Mouse (Mus musculus) CD4-positive, CD25-positive, alpha-beta regulatory T cell, adult 4 months (primary cell): ENCODE results near the gene Inpp5e. TPM values are rescaled to one million over a fixed set of nuclear protein-coding genes. Genes with fewer than 3 reads are reported as not detected.

ENCODE experiments used
- ATAC-seq: one replicate; pipeline ENCODE4 v1.8.0; 2017
- polyA plus RNA-seq, 2 experiments: library from polyadenylated mRNA; unstranded; fragments of 100-300 nt; shearing (Covaris generic); gene quantifications; one replicate each; pipeline ENCODE4 v1.2.1; 2017

The Inpp5e gene
- polyA plus RNA-seq, 2 experiments from 2014 or later, result 9.7 to 17.9 TPM

- no peak for ATAC-seq
Observed at GRCm38 (mm10) chr2:26360772-26361171, 48.2 kb downstream of the Inpp5e start, which contains the start of gene Card9. Card9 (minus strand) TSS chr2:26360918.

GRCm38 (mm10) chr2:26359983-26360382 is 49.0 kb downstream of the Inpp5e start:
- no peak for ATAC-seq

GRCm38 (mm10) chr2:26358667-26359320 is 50.2 kb downstream of the Inpp5e start:
- ATAC-seq, result no peak

GRCm38 (mm10) chr2:26357484-26357883 is 51.5 kb downstream of the Inpp5e start:
- no peak for ATAC-seq

DNA sequence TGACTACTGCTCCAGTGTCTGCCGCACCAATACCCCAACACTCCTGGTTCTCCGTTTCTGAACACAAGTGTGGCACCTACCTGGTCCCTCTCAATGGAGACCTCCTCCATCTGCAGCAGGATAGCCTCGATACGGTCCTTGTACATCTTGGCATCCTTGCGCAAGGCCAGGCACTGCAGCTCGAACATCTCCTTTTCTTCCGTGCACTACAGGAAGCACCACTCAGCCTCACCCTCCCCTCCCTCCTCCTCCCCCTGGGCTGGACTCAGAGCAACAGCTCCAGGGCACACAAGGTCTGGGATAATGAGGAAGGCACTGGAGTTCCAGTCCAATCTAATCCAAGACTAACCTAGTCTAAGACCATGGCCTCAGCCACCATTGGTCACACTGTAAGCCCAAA is 52.3 kb downstream of the Inpp5e start:
- no peak for ATAC-seq

- ATAC-seq, result no peak
Observed at GRCm38 (mm10) chr2:26356231-26356630, 52.8 kb downstream of the Inpp5e start.

- no peak for ATAC-seq
Observed at GRCm38 (mm10) chr2:26354401-26354800, 54.6 kb downstream of the Inpp5e start.

- no peak for ATAC-seq
Observed at GRCm38 (mm10) chr2:26353066-26353980, 55.7 kb downstream of the Inpp5e start.

- ATAC-seq, result peak; percentile 56
Observed at GRCm38 (mm10) chr2:26352291-26352910, 56.6 kb downstream of the Inpp5e start.

DNA sequence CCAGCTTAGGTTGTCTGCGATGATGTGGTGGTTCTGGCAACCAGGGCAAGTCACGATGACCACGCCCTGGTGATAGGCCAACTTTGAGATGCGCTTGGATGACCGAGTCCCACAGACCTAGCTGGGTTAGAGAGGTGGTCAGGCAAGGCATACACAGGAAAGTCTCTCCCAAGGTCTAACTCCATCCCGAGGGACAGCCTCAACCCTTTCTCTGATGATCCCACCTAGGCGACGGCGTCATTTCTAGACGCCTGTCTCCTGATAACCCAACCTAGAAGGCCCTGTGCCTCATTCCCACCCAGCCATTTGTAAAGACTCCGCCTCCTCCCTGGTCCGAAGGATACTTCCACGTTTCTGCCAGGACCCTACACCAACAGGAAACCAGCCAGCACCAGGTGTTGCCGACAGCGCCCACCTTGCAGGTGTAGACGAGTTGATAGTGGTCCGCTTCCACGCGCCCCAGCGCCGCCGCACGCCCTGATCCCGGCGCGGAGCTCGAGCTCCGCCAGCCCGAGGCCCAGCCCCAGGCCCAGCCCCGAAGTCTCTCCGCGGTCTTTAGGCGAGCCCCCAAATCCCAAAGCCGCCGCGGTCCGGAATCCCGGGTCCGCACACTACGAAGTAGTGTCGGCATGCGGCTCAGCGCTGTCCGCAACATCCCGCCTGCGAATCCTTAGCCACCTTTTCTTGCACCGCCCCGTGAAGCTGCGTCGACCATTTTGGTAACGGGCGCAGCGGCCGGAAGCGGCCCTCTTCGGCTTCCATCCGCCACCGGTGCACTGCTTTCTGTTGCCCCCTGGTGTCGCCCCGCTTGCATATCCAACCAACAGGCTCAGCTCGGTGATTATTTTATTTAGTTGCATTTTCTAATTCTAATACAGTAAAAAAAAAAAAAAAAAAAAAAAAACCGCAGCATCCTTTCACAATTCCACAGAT is 57.4 kb downstream of the Inpp5e start, which contains the start of gene Dnlz:
TSS of gene Dnlz (minus strand) at position 753 of the 933 bp plus-strand sequence.
- ATAC-seq, result peak; percentile 94

- ATAC-seq, result no peak
Observed at GRCm38 (mm10) chr2:26348241-26348640, 60.8 kb downstream of the Inpp5e start.

Other genes starting within 250 kb of the Inpp5e start
- gene Lhx3, start 200.9 kb downstream of the Inpp5e start, polyA plus RNA-seq, result not detected
- gene Qsox2, start 171.7 kb downstream of the Inpp5e start, polyA plus RNA-seq, result 1 to 10 TPM; 2.0 to 2.1 TPM
- not detected for gene Ccdc187, start 114.6 kb downstream of the Inpp5e start, polyA plus RNA-seq
- gene Gpsm1, start 93.7 kb downstream of the Inpp5e start, polyA plus RNA-seq, result 1 to 10 TPM; 3.3 to 4.9 TPM
- 1 to 10 TPM; 6.4 to 7.1 TPM for gene Dnlz, start 57.1 kb downstream of the Inpp5e start, polyA plus RNA-seq
- gene Card9, start 48.3 kb downstream of the Inpp5e start, polyA plus RNA-seq, result under 1 TPM; 0.65 to 0.85 TPM
- 10 to 100 TPM; 25.6 to 56.4 TPM for gene Snapc4, start 28.6 kb downstream of the Inpp5e start, polyA plus RNA-seq
- 10 to 100 TPM; 38.2 to 38.9 TPM for gene Entr1, start 19.9 kb downstream of the Inpp5e start, polyA plus RNA-seq
- gene Pmpca, start 19.9 kb downstream of the Inpp5e start, polyA plus RNA-seq, result 100 to 1,000 TPM in 1 of 2 experiments, 10 to 100 TPM in 1; 84.7 to 128 TPM
- gene Sec16a, start 36.0 kb upstream of the Inpp5e start, polyA plus RNA-seq, result 10 to 100 TPM; 24.8 to 31.7 TPM
- 10 to 100 TPM; 21.9 to 33.0 TPM for gene Notch1, start 107.5 kb upstream of the Inpp5e start, polyA plus RNA-seq
- gene Egfl7, start 170.8 kb upstream of the Inpp5e start, polyA plus RNA-seq, result not detected
- gene Gm20532, start 177.4 kb upstream of the Inpp5e start, polyA plus RNA-seq, result not detected
- 1 to 10 TPM; 5.8 to 7.7 TPM for gene Agpat2, start 195.2 kb upstream of the Inpp5e start, polyA plus RNA-seq
- gene Fam69b, start 219.3 kb upstream of the Inpp5e start, polyA plus RNA-seq, result 1 to 10 TPM; 1.5 to 2.6 TPM